Mouse (Mus musculus) liver, embryonic 16.5 days (tissue): ENCODE results near the gene Gper1. TPM values are rescaled to one million over a fixed set of nuclear protein-coding genes. Genes with fewer than 3 reads are reported as not detected.

Source experiments
- ATAC-seq: fragments of 200-750 bp; cut with Nextera tagmentation; 2 replicates; pipeline ENCODE4 v1.8.0; 2017; ENCODE audit warnings: low read depth, mild to moderate bottlenecking, moderate number of reproducible peaks, moderate library complexity
- H3K27ac ChIP-seq: fragments of 300-500 bp; sonication (generic); 2 replicates; pipeline ENCODE4 v1.5.1; 2014; ENCODE audit warnings: mild to moderate bottlenecking, low read length
- H3K27me3 ChIP-seq: fragments of 300-500 bp; sonication (generic); 2 replicates; pipeline ENCODE4 v1.6.1; 2014; ENCODE audit warnings: low read depth, low read length, mixed read lengths; ENCODE audit not compliant: control insufficient read depth, insufficient read depth
- H3K36me3 ChIP-seq: fragments of 300-500 bp; sonication (generic); 2 replicates; pipeline ENCODE4 v1.6.1; 2014; ENCODE audit warnings: mild to moderate bottlenecking; ENCODE audit not compliant: control insufficient read depth, insufficient read depth
- H3K4me1 ChIP-seq: fragments of 300-500 bp; sonication (generic); 2 replicates; pipeline ENCODE4 v1.6.1; 2014; ENCODE audit warnings: low read depth, low read length, mixed read lengths; ENCODE audit not compliant: control insufficient read depth
- H3K4me2 ChIP-seq: fragments of 300-500 bp; sonication (generic); 2 replicates; pipeline ENCODE4 v1.6.1; 2014; ENCODE audit warnings: low read depth, low read length, mixed read lengths
- H3K4me3 ChIP-seq: fragments of 300-500 bp; sonication (generic); 2 replicates; pipeline ENCODE4 v1.5.1; 2014; ENCODE audit warnings: low read depth, mild to moderate bottlenecking, low read length
- H3K9ac ChIP-seq: fragments of 300-500 bp; sonication (generic); 2 replicates; pipeline ENCODE4 v1.6.1; 2014; ENCODE audit warnings: low read depth, low read length
- H3K9me3 ChIP-seq: fragments of 300-500 bp; sonication (generic); replicated peaks from 2 replicates; pipeline ENCODE4 v1.6.1; 2016; ENCODE audit warnings: low read length; ENCODE audit not compliant: control insufficient read depth
- WGBS: fragments of 180-500 bp; shearing (Covaris S2); extraction: QIAGEN DNeasy Blood & Tissue Kit; methylation state at CpG from one replicate; pipeline ENCODE4 v1.1.7; 2014; ENCODE audit not compliant: insufficient replicate concordance; 5-methylcytosine and 5-hydroxymethylcytosine counted together
- polyA plus RNA-seq: library from polyadenylated mRNA; unstranded; fragments of >200 nt; fragmentation: Nextera tagmentation; extraction: Ambion mirVana; gene quantifications from 2 replicates; pipeline ENCODE4 v1.2.1, GENCODE M21; 2015

The Gper1 gene
- polyA plus RNA-seq, 1 experiment from 2014 or later, result 0.15 TPM

DNA sequence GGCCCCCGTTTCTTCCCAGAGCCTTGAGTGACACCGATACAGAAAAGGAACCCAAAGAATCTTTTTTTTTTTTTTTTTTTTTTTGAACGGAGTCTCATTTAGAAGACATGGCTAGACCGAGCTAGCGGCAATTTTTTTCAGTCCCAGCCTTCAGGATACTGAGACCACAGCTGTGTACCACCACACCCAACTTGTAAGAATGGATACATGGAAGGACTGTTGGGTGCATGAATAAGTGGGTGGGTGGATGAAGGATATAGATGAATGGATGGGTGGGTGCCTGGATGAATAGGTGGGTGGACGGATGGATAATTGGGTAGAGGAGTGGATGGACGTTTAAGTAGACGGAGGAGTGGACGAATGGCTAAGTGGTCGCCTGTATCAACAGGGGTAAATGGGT is 37.0 kb downstream of the Gper1 start:
- no peak for ATAC-seq
- Histone ChIP-seq H3K27ac (no peak overlapping the region), H3K27me3 (no peaks in the 10 kb centered on the region), H3K9ac (peak overlapping the region; percentile 56), H3K36me3 (no peaks in the 10 kb centered on the region), H3K4me2 (peak overlapping the region; percentile 86), H3K4me3 (peak overlapping the region; percentile 68), H3K9me3 (no peaks in the 10 kb centered on the region), H3K4me1 (peaks cover 14% of the 10 kb centered on the region)
- 3% methylated on average over 10 of the region's 10 CpGs for WGBS

DNA sequence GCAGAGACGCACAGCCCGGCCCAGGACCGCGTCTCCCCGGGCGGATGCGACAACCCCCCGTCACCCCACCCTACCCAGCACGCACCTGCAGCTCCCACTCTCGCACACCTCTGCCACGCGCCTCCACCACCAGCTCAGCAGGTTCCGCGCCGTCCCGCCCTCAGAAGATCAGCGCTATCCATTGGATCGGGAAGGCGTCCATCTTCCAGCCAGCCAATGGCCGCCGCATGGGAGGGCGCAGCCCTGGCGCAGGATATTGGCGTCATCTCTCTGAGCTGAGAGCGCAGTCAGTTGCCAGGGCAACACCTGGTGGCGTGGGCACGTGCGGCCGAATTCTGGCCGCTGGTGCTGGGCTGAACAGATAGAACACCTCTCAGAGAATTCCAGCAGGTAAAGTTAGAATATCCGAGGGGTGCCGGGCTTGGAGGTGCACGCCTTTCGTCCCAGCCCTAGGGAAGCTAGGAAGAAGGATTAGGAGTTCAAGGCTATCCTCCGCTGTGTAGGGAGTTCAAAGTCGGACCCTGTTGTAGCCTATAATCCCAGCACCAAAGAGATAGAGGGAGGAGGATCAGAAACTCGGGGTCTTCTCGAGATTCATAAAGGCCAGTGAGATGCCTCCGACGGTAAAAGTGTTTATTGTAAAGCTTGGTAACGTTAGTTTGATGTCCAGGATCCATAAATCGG is 37.6 kb downstream of the Gper1 start, which contains the start of gene 3110082I17Rik:
3110082I17Rik (minus strand) TSS at position 144 of the 684 bp plus-strand sequence.
- no peaks in the 10 kb centered on the region for H3K36me3 ChIP-seq
- peaks cover 14% of the 10 kb centered on the region for H3K4me1 ChIP-seq
- peak; percentile 98 for ATAC-seq
- peak within 1 kb of the TSS; percentile 56 for H3K9ac ChIP-seq
- peak within 1 kb of the TSS; percentile 86 for H3K4me2 ChIP-seq
- H3K4me3 ChIP-seq, result peak within 1 kb of the TSS; percentile 68
- no peak within 1 kb of the TSS for H3K27ac ChIP-seq
- H3K27me3 ChIP-seq, result no peaks in the 10 kb centered on the region
- no peaks in the 10 kb centered on the region for H3K9me3 ChIP-seq
- 4% methylated on average over 42 of the region's 42 CpGs for WGBS

GRCm38 (mm10) chr5:139464874-139465273 is 41.9 kb downstream of the Gper1 start:
- Histone ChIP-seq H3K27ac (no peak overlapping the region), H3K4me2 (no peak overlapping the region), H3K9ac (no peak overlapping the region), H3K27me3 (no peaks in the 10 kb centered on the region), H3K4me1 (peaks cover 6% of the 10 kb centered on the region), H3K4me3 (no peak overlapping the region), H3K9me3 (no peaks in the 10 kb centered on the region), H3K36me3 (no peaks in the 10 kb centered on the region)
- 39% methylated on average over 4 of the region's 4 CpGs for WGBS
- ATAC-seq, result no peak

DNA sequence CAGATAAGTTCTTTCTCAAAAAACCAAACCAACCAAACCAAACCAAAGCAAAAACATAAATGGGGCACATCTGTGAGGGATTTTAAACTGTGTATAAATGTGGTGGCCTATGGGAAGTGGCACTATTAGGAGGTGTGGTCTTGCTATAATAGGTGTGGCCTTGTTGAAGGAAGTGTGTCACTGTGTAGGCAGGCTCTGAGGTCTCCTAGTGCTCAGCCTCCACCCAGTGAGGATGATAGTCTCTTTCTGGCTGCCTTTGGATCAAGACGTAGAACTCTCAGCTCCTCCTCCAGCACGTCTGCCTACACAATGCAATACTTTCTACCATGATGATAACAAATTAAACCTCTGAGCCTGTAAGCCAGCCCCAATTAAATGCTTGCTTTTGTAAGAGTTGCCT is 43.4 kb downstream of the Gper1 start:
- Histone ChIP-seq H3K9ac (no peak overlapping the region), H3K4me1 (no peaks in the 10 kb centered on the region), H3K4me3 (no peak overlapping the region), H3K27ac (no peak overlapping the region), H3K36me3 (peaks cover under 1% of the 10 kb centered on the region; the same call in 1 of the 2 replicates), H3K27me3 (no peaks in the 10 kb centered on the region), H3K9me3 (no peaks in the 10 kb centered on the region), H3K4me2 (no peak overlapping the region)
- 0 out of 2 replicates have a peak, but pooled peaks have one; percentile 27 for ATAC-seq
- WGBS, result 49% methylated on average over 2 of the region's 2 CpGs

GRCm38 (mm10) chr5:139466801-139467200 is 43.9 kb downstream of the Gper1 start:
- no peak overlapping the region for H3K27ac ChIP-seq
- H3K9ac ChIP-seq, result no peak overlapping the region
- H3K4me3 ChIP-seq, result no peak overlapping the region
- no peaks in the 10 kb centered on the region for H3K9me3 ChIP-seq
- 48% methylated on average over 4 of the region's 4 CpGs for WGBS
- H3K27me3 ChIP-seq, result no peaks in the 10 kb centered on the region
- no peak overlapping the region for H3K4me2 ChIP-seq
- H3K4me1 ChIP-seq, result no peaks in the 10 kb centered on the region
- no peak for ATAC-seq
- H3K36me3 ChIP-seq, result peaks cover 4% of the 10 kb centered on the region; the same call in 1 of the 2 replicates

- no peak for ATAC-seq
Observed at GRCm38 (mm10) chr5:139467998-139468397, 45.0 kb downstream of the Gper1 start.

GRCm38 (mm10) chr5:139474741-139475140 is 51.8 kb downstream of the Gper1 start:
- Histone ChIP-seq H3K9me3 (no peaks in the 10 kb centered on the region), H3K4me3 (no peak overlapping the region), H3K9ac (no peak overlapping the region), H3K27ac (no peak overlapping the region), H3K4me1 (no peaks in the 10 kb centered on the region), H3K36me3 (peaks cover 41% of the 10 kb centered on the region), H3K4me2 (no peak overlapping the region), H3K27me3 (no peaks in the 10 kb centered on the region)
- WGBS, result 78% methylated on average over 9 of the region's 9 CpGs
- no peak for ATAC-seq

More at GRCm38 (mm10) chr5:139467998-139468397, 45.0 kb downstream of the Gper1 start:
- Histone ChIP-seq H3K27me3 (no peaks in the 10 kb centered on the region), H3K9ac (no peak overlapping the region), H3K27ac (no peak overlapping the region), H3K4me2 (no peak overlapping the region), H3K4me3 (no peak overlapping the region), H3K4me1 (no peaks in the 10 kb centered on the region), H3K36me3 (peaks cover 14% of the 10 kb centered on the region), H3K9me3 (no peaks in the 10 kb centered on the region)
- 52% methylated on average over 5 of the region's 5 CpGs for WGBS

Other genes with a start within 250 kb of the Gper1 start
- 19.6 TPM in 2 replicates for gene Sun1, start 222.5 kb upstream of the Gper1 start, polyA plus RNA-seq
- 90.0 and 98.0 TPM in 2 replicates for gene Get4, start 170.8 kb upstream of the Gper1 start, polyA plus RNA-seq
- 1.1 and 1.3 TPM in 2 replicates for gene Adap1, start 97.5 kb upstream of the Gper1 start, polyA plus RNA-seq
- gene Cox19, start 71.7 kb upstream of the Gper1 start, polyA plus RNA-seq, result 42.2 and 48.1 TPM in 2 replicates
- 0.42 TPM in 1 of 2 replicates, not detected in the other for gene Cyp2w1, start 70.5 kb upstream of the Gper1 start, polyA plus RNA-seq
- 20.6 and 24.1 TPM in 2 replicates for gene Gpr146, start 45.5 kb upstream of the Gper1 start, polyA plus RNA-seq
- gene C130050O18Rik, start 17.9 kb upstream of the Gper1 start, polyA plus RNA-seq, result 1.2 and 1.6 TPM in 2 replicates
- gene 3110082I17Rik, start 37.4 kb downstream of the Gper1 start, polyA plus RNA-seq, result 10.5 and 10.8 TPM in 2 replicates
- 2.3 and 2.7 TPM in 2 replicates for gene Zfand2a, start 61.4 kb downstream of the Gper1 start, polyA plus RNA-seq
- gene Uncx, start 120.3 kb downstream of the Gper1 start, polyA plus RNA-seq, result not detected in 2 replicates